Mouse (Mus musculus) MEL (cell line): ENCODE data around the gene Stk25. TPM values are rescaled to one million over a fixed set of nuclear protein-coding genes. Genes with fewer than 3 reads are reported as not detected.

Source experiments
- DNase-seq: peaks from one replicate; pipeline ENCODE4 v3.0.0; 2011; ENCODE audit warnings: low read depth, low spot score
- H3K27ac ChIP-seq: 2 replicates; pipeline ENCODE4 v1.5.1; 2012; ENCODE audit warnings: low read depth, mild to moderate bottlenecking, control low read depth, low read length, moderate library complexity; ENCODE audit not compliant: control insufficient read depth
- H3K27me3 ChIP-seq, 2 experiments: fragments of 150-350 bp in 1 of 2; sonication (generic) in 1 of 2; 2 replicates each; pipeline ENCODE4 v1.6.1; 2012; ENCODE audit warnings: low read length in 2 of 2, mild to moderate bottlenecking in 2 of 2, improper control_type of control experiment in 1 of 2, moderate library complexity in 1 of 2; ENCODE audit not compliant: insufficient read depth in 2 of 2, control insufficient read depth in 1 of 2
- H3K36me3 ChIP-seq, 2 experiments: 2 replicates each; pipeline ENCODE4 v1.6.1; 2012 to 2014; ENCODE audit warnings: low read length in 2 of 2, improper control_type of control experiment in 1 of 2, inconsistent platforms in 1 of 2, mild to moderate bottlenecking in 1 of 2; ENCODE audit not compliant: insufficient read depth in 2 of 2, control insufficient read depth in 1 of 2
- H3K4me1 ChIP-seq, 2 experiments: fragments of 150-350 bp in 1 of 2; sonication (generic) in 1 of 2; 2 replicates each; pipeline ENCODE4 v1.6.1; 2012; ENCODE audit warnings: low read length in 2 of 2, improper control_type of control experiment in 1 of 2, mild to moderate bottlenecking in 1 of 2; ENCODE audit not compliant: insufficient read depth in 2 of 2, control insufficient read depth in 1 of 2
- H3K4me3 ChIP-seq, 2 experiments: fragments of 150-350 bp in 1 of 2; sonication (generic) in 1 of 2; 2 replicates each; pipeline ENCODE4 v1.5.1; 2012; ENCODE audit warnings: low read depth in 2 of 2, low read length in 2 of 2, mild to moderate bottlenecking in 2 of 2, moderate library complexity in 2 of 2, control low read depth in 1 of 2, improper control_type of control experiment in 1 of 2; ENCODE audit not compliant: control insufficient read depth in 1 of 2, insufficient read depth in 1 of 2
- H3K79me2 ChIP-seq: 2 replicates; pipeline ENCODE4 v1.6.1; 2012; ENCODE audit warnings: mild to moderate bottlenecking, low read length, moderate library complexity; ENCODE audit not compliant: control insufficient read depth, poor library complexity, insufficient read depth
- H3K9ac ChIP-seq: 2 replicates; pipeline ENCODE4 v1.6.1; 2012; ENCODE audit warnings: low read depth, mild to moderate bottlenecking, control low read depth, low read length, moderate library complexity; ENCODE audit not compliant: control insufficient read depth, poor library complexity, severe bottlenecking
- H3K9me3 ChIP-seq: fragments of 150-350 bp; sonication (generic); replicated peaks from 2 replicates; pipeline ENCODE4 v1.6.1; 2012; ENCODE audit warnings: mild to moderate bottlenecking, low read length, improper control_type of control experiment, moderate library complexity; ENCODE audit not compliant: insufficient read depth
- CTCF ChIP-seq, 3 experiments: IDR thresholded peaks in 2 of 3; conservative IDR thresholded peaks in 1 of 3; 2 replicates each; pipeline ENCODE4 v1.5.1; 2011 to 2012; ENCODE audit warnings: low read length in 3 of 3, low read depth in 2 of 3, mild to moderate bottlenecking in 2 of 3, improper control_type of control experiment in 1 of 3, inconsistent platforms in 1 of 3, mixed read lengths in 1 of 3, moderate library complexity in 1 of 3; ENCODE audit not compliant: control insufficient read depth in 1 of 3, insufficient read depth in 1 of 3, poor library complexity in 1 of 3, severe bottlenecking in 1 of 3
- EP300 ChIP-seq, 2 experiments: IDR thresholded peaks; 2 replicates each; pipeline ENCODE4 v1.6.1; 2011; ENCODE audit warnings: improper control_type of control experiment in 2 of 2, low read length in 2 of 2, low read depth in 1 of 2, mild to moderate bottlenecking in 1 of 2
- GATA1 ChIP-seq: IDR thresholded peaks from 2 replicates; pipeline ENCODE4 v1.6.1; 2011; ENCODE audit warnings: low read depth, low read length, improper control_type of control experiment
- MYC ChIP-seq: IDR thresholded peaks from 2 replicates; pipeline ENCODE4 v1.6.1; 2011; ENCODE audit warnings: low read depth, mild to moderate bottlenecking, low read length, improper control_type of control experiment, moderate library complexity
- NELFE ChIP-seq: IDR thresholded peaks from 2 replicates; pipeline ENCODE4 v1.6.1; 2011; ENCODE audit warnings: low read depth, low read length, improper control_type of control experiment
- NRF1 ChIP-seq: IDR thresholded peaks from 2 replicates; pipeline ENCODE4 v1.6.1; 2014; ENCODE audit warnings: low read depth, mild to moderate bottlenecking, inconsistent platforms, low read length, improper control_type of control experiment, moderate library complexity; ENCODE audit not compliant: poor library complexity, insufficient read depth, severe bottlenecking
- POLR2AphosphoS2 ChIP-seq: IDR thresholded peaks from 2 replicates; pipeline ENCODE4 v1.6.1; 2011; ENCODE audit warnings: low read length, improper control_type of control experiment
- POLR2AphosphoS5 ChIP-seq: IDR thresholded peaks from 2 replicates; pipeline ENCODE4 v1.6.1; 2012; ENCODE audit warnings: low read depth, borderline replicate concordance, mild to moderate bottlenecking, inconsistent platforms, low read length, moderate library complexity, mixed read lengths
- RAD21 ChIP-seq: IDR thresholded peaks from 2 replicates; pipeline ENCODE4 v1.6.1; 2011; ENCODE audit warnings: mild to moderate bottlenecking, low read depth, low read length, improper control_type of control experiment
- SIN3A ChIP-seq: IDR thresholded peaks from 2 replicates; pipeline ENCODE4 v1.6.1; 2012; ENCODE audit warnings: low read length, improper control_type of control experiment, inconsistent platforms
- TAL1 ChIP-seq: IDR thresholded peaks from 2 replicates; pipeline ENCODE4 v1.6.1; 2012; ENCODE audit warnings: mild to moderate bottlenecking, inconsistent platforms, low read length, moderate library complexity, mixed read lengths
- UBTF ChIP-seq: IDR thresholded peaks from 2 replicates; pipeline ENCODE4 v1.6.1; 2012; ENCODE audit warnings: low read depth, mild to moderate bottlenecking, inconsistent platforms, low read length, improper control_type of control experiment, moderate library complexity, borderline replicate concordance; ENCODE audit not compliant: insufficient read depth
- USF1 ChIP-seq: IDR thresholded peaks from 2 replicates; pipeline ENCODE4 v1.6.1; 2014; ENCODE audit warnings: low read depth, mild to moderate bottlenecking, inconsistent platforms, low read length, improper control_type of control experiment, moderate library complexity
- ZKSCAN1 ChIP-seq: IDR thresholded peaks from 2 replicates; pipeline ENCODE4 v1.6.1; 2012; ENCODE audit warnings: low read depth, mild to moderate bottlenecking, inconsistent platforms, low read length, improper control_type of control experiment, moderate library complexity
- ZMIZ1 ChIP-seq: IDR thresholded peaks from 2 replicates; pipeline ENCODE4 v1.6.1; 2012; ENCODE audit warnings: low read depth, mild to moderate bottlenecking, inconsistent platforms, low read length, improper control_type of control experiment, moderate library complexity
- polyA plus RNA-seq, 2 experiments: library from polyadenylated mRNA; stranded (reverse) in 1 of 2; unstranded in 1 of 2; fragments of >175 nt in 1 of 2; fragments of >200 nt in 1 of 2; gene quantifications; 2 replicates each; pipeline versions ENCODE4 v1.2.1 to v1.2.4; 2012; ENCODE audit warnings: low replicate concordance in 2 of 2, low read depth in 1 of 2; ENCODE audit not compliant: insufficient read length in 2 of 2, insufficient read depth in 1 of 2, missing spikeins in 1 of 2
- total RNA-seq: library from RNA; depleted of rRNA; stranded (reverse); fragments of 300-350 nt; gene quantifications from 2 replicates; pipeline ENCODE4 v1.2.3, GENCODE M21; 2012

Stk25 gene
- total and polyA plus RNA-seq, 3 experiments, result 66.1 to 128 TPM; not detected in 1

DNA sequence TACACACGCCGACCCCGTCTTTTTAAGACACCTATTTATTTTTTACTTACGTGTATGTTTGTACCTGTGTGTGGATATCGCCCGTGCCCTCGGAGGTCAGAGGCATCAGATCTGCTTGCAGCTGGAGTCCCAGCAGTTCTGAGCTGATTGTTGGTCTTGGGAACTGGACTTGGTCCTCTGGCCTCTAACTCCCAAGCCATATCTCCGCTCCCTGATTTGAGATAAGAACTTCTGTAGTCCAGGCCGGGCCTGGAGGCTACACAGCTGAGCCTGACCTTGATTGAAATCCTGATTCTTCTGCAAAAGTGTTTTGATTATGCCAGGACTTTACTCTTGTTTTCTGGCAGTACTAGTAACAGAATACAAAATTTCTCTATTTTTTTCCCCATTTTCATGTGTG, 34.3 kb upstream of the Stk25 start:
- no peak overlapping the region for H3K9ac ChIP-seq
- DNase-seq, result no peak
- no peaks in the 10 kb centered on the region for H3K9me3 ChIP-seq
- peaks cover 0 to 7% of the 10 kb centered on the region in 2 experiments; a peak in 2 of 4 replicates for H3K36me3 ChIP-seq
- no peaks in the 10 kb centered on the region for H3K79me2 ChIP-seq
- TF ChIP-seq USF1 (no peak), SIN3A (no peak), ZKSCAN1 (no peak), CTCF (IDR thresholded peaks at IDR 0.05 in 2 of 3, conservative IDR thresholded peaks at IDR 0.05 in 1 of 3; ENCODE audit: control insufficient read depth in 1 of 3, insufficient read depth in 1 of 3, low read depth in 2 of 3, low read length in 3 of 3, poor library complexity in 1 of 3, severe bottlenecking in 1 of 3) (no peak), POLR2AphosphoS5 (no peak), GATA1 (no peak), ZMIZ1 (no peak), NELFE (no peak), TAL1 (no peak), NRF1 (no peak), MYC (no peak)
- H3K4me3 ChIP-seq, result no peak overlapping the region
- no peak overlapping the region for H3K27ac ChIP-seq
- peaks cover 2 to 17% of the 10 kb centered on the region in 2 experiments; a peak in 3 of 4 replicates for H3K4me1 ChIP-seq
- no peaks in the 10 kb centered on the region for H3K27me3 ChIP-seq

DNA sequence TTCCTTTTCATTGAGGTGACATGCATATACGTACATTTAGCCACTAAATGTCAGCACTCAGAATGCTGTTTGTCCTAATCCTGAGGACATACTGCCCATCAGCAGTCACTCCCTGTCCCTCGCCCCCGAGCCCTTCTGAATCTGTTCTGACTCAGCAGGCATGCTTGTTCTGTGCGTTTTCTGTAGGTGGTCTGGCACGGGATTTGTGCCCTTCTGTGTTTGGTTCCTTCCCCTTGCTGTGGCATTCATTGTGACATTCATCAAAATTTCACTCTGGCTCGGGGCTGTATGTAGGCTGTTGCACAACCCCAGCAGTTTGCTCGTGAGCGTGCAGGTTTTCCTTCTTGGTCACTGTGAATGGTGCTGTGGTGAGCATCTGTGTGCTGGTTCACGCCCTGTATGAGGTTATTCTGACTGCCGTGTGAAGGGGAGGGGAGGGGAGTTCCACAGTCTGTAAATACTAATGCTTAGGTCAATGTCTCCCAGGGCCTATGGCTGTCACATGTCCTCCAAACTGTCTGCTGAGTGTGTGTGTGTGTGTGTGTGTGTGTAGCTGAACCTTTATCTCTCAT, 33.4 kb upstream of the Stk25 start:
- H3K4me1 ChIP-seq, result peaks cover 2 to 22% of the 10 kb centered on the region in 2 experiments; a peak in 3 of 4 replicates
- no peak overlapping the region for H3K9ac ChIP-seq
- H3K79me2 ChIP-seq, result no peaks in the 10 kb centered on the region
- H3K27ac ChIP-seq, result no peak overlapping the region
- peaks cover 0 to 7% of the 10 kb centered on the region in 2 experiments; a peak in 2 of 4 replicates for H3K36me3 ChIP-seq
- no peak for DNase-seq
- H3K9me3 ChIP-seq, result no peaks in the 10 kb centered on the region
- TF ChIP-seq RAD21 (no peak), EP300 (IDR thresholded peaks at IDR 0.05; ENCODE audit: low read depth in 1 of 2, low read length in 2 of 2) (no peak), UBTF (no peak), POLR2AphosphoS2 (no peak)
- no peaks in the 10 kb centered on the region for H3K27me3 ChIP-seq
- H3K4me3 ChIP-seq, result no peak overlapping the region
